Mouse (Mus musculus) ES-Bruce4 (cell line): ENCODE results near the gene 4632433K11Rik.

Experiments
- CTCF ChIP-seq: IDR thresholded peaks from one replicate; pipeline ENCODE4 v1.8.1; 2011; ENCODE audit warnings: low read depth, low read length
- POLR2A ChIP-seq: IDR thresholded peaks from one replicate; pipeline ENCODE4 v1.8.1; 2011; ENCODE audit warnings: low read length; ENCODE audit not compliant: insufficient read depth

DNA sequence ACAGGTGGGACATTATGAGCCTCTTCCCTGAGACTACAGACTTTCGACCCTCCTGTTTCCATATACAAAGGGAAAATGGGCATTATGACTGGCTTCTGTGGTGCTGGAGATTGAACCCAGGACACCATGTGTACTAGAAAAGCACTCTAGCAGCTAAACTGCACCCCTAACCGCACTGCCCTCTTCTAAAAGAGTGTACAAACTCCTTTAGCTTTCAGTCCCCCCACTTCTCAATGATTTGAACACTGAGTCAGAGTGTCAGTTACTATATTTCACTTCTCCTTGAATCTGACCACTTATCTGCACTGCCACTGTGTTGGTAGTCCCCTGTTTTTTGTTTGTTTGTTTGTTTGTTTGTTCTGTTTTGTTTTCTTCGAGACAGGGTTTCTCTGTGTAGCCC, at the start of gene 4632433K11Rik:
- TF ChIP-seq CTCF: no peak
- no peak for TF ChIP-seq POLR2A
